Mouse (Mus musculus): ENCODE measurements around the gene B3gnt9. TPM values are rescaled to one million over a fixed set of nuclear protein-coding genes. Genes with fewer than 3 reads are reported as not detected.

Gene B3gnt9
- polyA plus RNA-seq, 1 experiment from 2014 or later: 17.4 TPM

GRCm38 (mm10) chr8:105225272-105225593 is 29.7 kb downstream of the B3gnt9 start:
- H3K36me3 ChIP-seq (ENCODE audit: insufficient read depth): no peaks in the 10 kb centered on the region
- TF ChIP-seq CTCF (IDR thresholded peaks at IDR 0.05; ENCODE audit: low read depth): no peak
- H3K4me3 ChIP-seq (ENCODE audit: low read depth, low read length): peak overlapping the region; percentile 98
- WGBS: 0% methylated on average over 27 of the region's 27 CpGs
- no peaks in the 10 kb centered on the region for H3K9me3 ChIP-seq (ENCODE audit: low read depth, low read length)
- no peak for ATAC-seq (ENCODE audit: insufficient read depth)
- peak overlapping the region; percentile 87 for H3K9ac ChIP-seq
- H3K4me1 ChIP-seq (ENCODE audit: insufficient read depth): peaks cover 10% of the 10 kb centered on the region
- H3K27ac ChIP-seq (ENCODE audit: low read depth): peak overlapping the region; percentile 69; the same call in 1 of the 2 replicates
- no peaks in the 10 kb centered on the region for H3K27me3 ChIP-seq (ENCODE audit: insufficient read depth, low read length)
- no peak for DNase-seq
- H3K4me2 ChIP-seq: peak overlapping the region; percentile 82

- TF ChIP-seq CTCF (IDR thresholded peaks at IDR 0.05; ENCODE audit: low read depth): no peak
- WGBS: 2% methylated on average over 34 of the region's 34 CpGs
- peak; percentile 99 for DNase-seq
- Histone ChIP-seq H3K4me1 (ENCODE audit: insufficient read depth) (peaks cover 10% of the 10 kb centered on the region), H3K36me3 (ENCODE audit: insufficient read depth) (no peaks in the 10 kb centered on the region), H3K4me2 (peak within 1 kb of the TSS; percentile 82), H3K9ac (peak within 1 kb of the TSS; percentile 87), H3K9me3 (ENCODE audit: low read depth, low read length) (no peaks in the 10 kb centered on the region), H3K27ac (ENCODE audit: low read depth) (peak within 1 kb of the TSS; percentile 90), H3K4me3 (ENCODE audit: low read depth, low read length) (peak within 1 kb of the TSS; percentile 98), H3K27me3 (ENCODE audit: insufficient read depth, low read length) (no peaks in the 10 kb centered on the region)
- peak; percentile 95 for ATAC-seq (ENCODE audit: insufficient read depth)
These were observed 30.3 kb downstream of the B3gnt9 start, which contains the start of gene D230025D16Rik for GRCm38 (mm10) chr8:105224413-105225271. Gene D230025D16Rik, plus strand, starts transcription at chr8:105225145.

- 70% methylated on average over 7 of the region's 7 CpGs for WGBS
- peak overlapping the region; percentile 90 for H3K27ac ChIP-seq (ENCODE audit: low read depth)
- H3K4me3 ChIP-seq (ENCODE audit: low read depth, low read length): no peak overlapping the region
- H3K9ac ChIP-seq: no peak overlapping the region
- TF ChIP-seq CTCF (IDR thresholded peaks at IDR 0.05; ENCODE audit: low read depth): no peak
- H3K4me1 ChIP-seq (ENCODE audit: insufficient read depth): peaks cover 10% of the 10 kb centered on the region
- no peaks in the 10 kb centered on the region for H3K27me3 ChIP-seq (ENCODE audit: insufficient read depth, low read length)
- DNase-seq: no peak
- no peak for ATAC-seq (ENCODE audit: insufficient read depth)
- H3K9me3 ChIP-seq (ENCODE audit: low read depth, low read length): no peaks in the 10 kb centered on the region
- H3K4me2 ChIP-seq: peak overlapping the region; percentile 82
- H3K36me3 ChIP-seq (ENCODE audit: insufficient read depth): no peaks in the 10 kb centered on the region
These were observed 31.1 kb downstream of the B3gnt9 start for GRCm38 (mm10) chr8:105223850-105224249.

GRCm38 (mm10) chr8:105217926-105218522 is 36.9 kb downstream of the B3gnt9 start:
- TF ChIP-seq CTCF (IDR thresholded peaks at IDR 0.05; ENCODE audit: low read depth): peak; percentile 76
- peak; percentile 17; the same call in 1 of the 2 replicates for ATAC-seq (ENCODE audit: insufficient read depth)
- Histone ChIP-seq H3K4me1 (ENCODE audit: insufficient read depth) (no peaks in the 10 kb centered on the region), H3K9me3 (ENCODE audit: low read depth, low read length) (no peaks in the 10 kb centered on the region), H3K9ac (no peak overlapping the region), H3K27me3 (ENCODE audit: insufficient read depth, low read length) (no peaks in the 10 kb centered on the region), H3K4me3 (ENCODE audit: low read depth, low read length) (no peak overlapping the region), H3K4me2 (no peak overlapping the region), H3K36me3 (ENCODE audit: insufficient read depth) (peaks cover 24% of the 10 kb centered on the region), H3K27ac (ENCODE audit: low read depth) (no peak overlapping the region)
- DNase-seq: peak; percentile 90
- 74% methylated on average over 5 of the region's 5 CpGs for WGBS

- TF ChIP-seq CTCF (IDR thresholded peaks at IDR 0.05; ENCODE audit: low read depth): no peak
- Histone ChIP-seq H3K36me3 (ENCODE audit: insufficient read depth) (peaks cover 37% of the 10 kb centered on the region), H3K27me3 (ENCODE audit: insufficient read depth, low read length) (no peaks in the 10 kb centered on the region), H3K27ac (ENCODE audit: low read depth) (no peak overlapping the region), H3K4me3 (ENCODE audit: low read depth, low read length) (no peak overlapping the region), H3K9me3 (ENCODE audit: low read depth, low read length) (no peaks in the 10 kb centered on the region), H3K4me2 (no peak overlapping the region), H3K4me1 (ENCODE audit: insufficient read depth) (no peaks in the 10 kb centered on the region), H3K9ac (no peak overlapping the region)
- DNase-seq (no peak), ATAC-seq (ENCODE audit: insufficient read depth) (no peak)
- WGBS: 84% methylated on average over 5 of the region's 5 CpGs
These were observed 40.8 kb downstream of the B3gnt9 start for GRCm38 (mm10) chr8:105214104-105214503.

- WGBS: 67% methylated on average over 1 of the region's 1 CpGs
- Histone ChIP-seq H3K27ac (ENCODE audit: low read depth) (no peak overlapping the region), H3K9ac (no peak overlapping the region), H3K27me3 (ENCODE audit: insufficient read depth, low read length) (no peaks in the 10 kb centered on the region), H3K4me3 (ENCODE audit: low read depth, low read length) (no peak overlapping the region), H3K4me2 (no peak overlapping the region), H3K9me3 (ENCODE audit: low read depth, low read length) (no peaks in the 10 kb centered on the region), H3K36me3 (ENCODE audit: insufficient read depth) (peaks cover 40% of the 10 kb centered on the region; the same call in 1 of the 2 replicates), H3K4me1 (ENCODE audit: insufficient read depth) (no peaks in the 10 kb centered on the region)
- no peak for TF ChIP-seq CTCF (IDR thresholded peaks at IDR 0.05; ENCODE audit: low read depth)
- ATAC-seq (ENCODE audit: insufficient read depth): no peak
- DNase-seq: no peak
These were observed 45.5 kb downstream of the B3gnt9 start for GRCm38 (mm10) chr8:105209153-105210110.
